Mouse (Mus musculus): ENCODE measurements around the gene Tshz2. TPM values are rescaled to one million over a fixed set of nuclear protein-coding genes. Genes with fewer than 3 reads are reported as not detected.

Gene Tshz2
- polyA plus RNA-seq, 1 experiment from 2014 or later: 1.0 TPM

DNA sequence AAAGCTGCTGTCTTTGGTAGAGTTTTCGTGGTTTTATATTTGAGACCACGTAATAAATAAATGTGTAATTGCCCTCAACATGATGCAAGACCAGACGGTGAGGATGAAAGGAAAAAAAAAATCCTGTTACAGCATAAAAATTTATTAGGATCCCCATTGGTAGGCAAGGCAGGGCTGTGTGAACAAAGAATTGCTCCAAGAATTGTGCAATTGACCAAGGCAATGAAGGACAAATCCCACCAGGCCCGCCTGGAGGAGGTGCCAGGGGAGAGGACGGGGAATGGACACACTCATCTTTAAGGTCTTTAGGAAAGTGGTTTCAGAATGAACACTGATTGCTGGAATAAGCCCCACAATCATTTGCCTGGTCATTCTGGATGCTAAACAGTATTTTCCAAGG lies 154.6 kb downstream of the Tshz2 start:
- ATAC-seq (ENCODE audit: low read depth): no peak
- no peak overlapping the region for H3K4me2 ChIP-seq (ENCODE audit: low read depth, low read length)
- WGBS (ENCODE audit: insufficient replicate concordance): 54% methylated on average over 5 of the region's 5 CpGs
- H3K27ac ChIP-seq (ENCODE audit: low read length): no peak overlapping the region
- no peak overlapping the region for H3K4me3 ChIP-seq (ENCODE audit: low read depth, low read length)
- no peaks in the 10 kb centered on the region; the same call in 1 of the 2 replicates for H3K4me1 ChIP-seq (ENCODE audit: control insufficient read depth, low read depth, low read length)
- no peak overlapping the region for H3K9ac ChIP-seq (ENCODE audit: low read depth, low read length)
- H3K36me3 ChIP-seq (ENCODE audit: control insufficient read depth, insufficient read depth): no peaks in the 10 kb centered on the region
- no peaks in the 10 kb centered on the region for H3K9me3 ChIP-seq (replicated peaks; ENCODE audit: control insufficient read depth, low read length)
- H3K27me3 ChIP-seq (ENCODE audit: control insufficient read depth, insufficient read depth, low read depth, low read length): no peaks in the 10 kb centered on the region

DNA sequence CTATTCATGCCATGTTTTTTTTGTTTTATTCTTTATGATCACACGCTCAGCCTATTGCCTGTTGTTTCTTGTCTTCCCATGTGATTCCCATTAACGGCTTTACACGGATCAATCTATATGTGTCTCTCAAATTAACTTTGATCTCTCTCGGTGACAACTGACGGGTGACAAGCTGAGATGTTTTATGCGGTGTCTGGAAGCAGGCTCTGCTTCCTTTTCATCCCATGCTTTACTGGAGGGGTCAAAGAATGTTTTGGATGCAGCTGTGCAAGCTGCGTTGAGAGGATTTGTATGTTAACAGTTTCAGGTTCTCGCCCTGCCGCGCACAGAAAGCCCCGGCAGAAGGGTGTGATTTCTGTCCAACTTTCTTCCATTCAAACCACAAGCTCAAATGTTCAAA lies 155.1 kb downstream of the Tshz2 start:
- Histone ChIP-seq H3K27ac (ENCODE audit: low read length) (no peak overlapping the region), H3K4me2 (ENCODE audit: low read depth, low read length) (no peak overlapping the region), H3K36me3 (ENCODE audit: control insufficient read depth, insufficient read depth) (no peaks in the 10 kb centered on the region), H3K9ac (ENCODE audit: low read depth, low read length) (no peak overlapping the region), H3K4me3 (ENCODE audit: low read depth, low read length) (no peak overlapping the region), H3K9me3 (replicated peaks; ENCODE audit: control insufficient read depth, low read length) (no peaks in the 10 kb centered on the region), H3K4me1 (ENCODE audit: control insufficient read depth, low read depth, low read length) (no peaks in the 10 kb centered on the region; the same call in 1 of the 2 replicates), H3K27me3 (ENCODE audit: control insufficient read depth, insufficient read depth, low read depth, low read length) (no peaks in the 10 kb centered on the region)
- no peak for ATAC-seq (ENCODE audit: low read depth)
- WGBS (ENCODE audit: insufficient replicate concordance): 64% methylated on average over 11 of the region's 11 CpGs

DNA sequence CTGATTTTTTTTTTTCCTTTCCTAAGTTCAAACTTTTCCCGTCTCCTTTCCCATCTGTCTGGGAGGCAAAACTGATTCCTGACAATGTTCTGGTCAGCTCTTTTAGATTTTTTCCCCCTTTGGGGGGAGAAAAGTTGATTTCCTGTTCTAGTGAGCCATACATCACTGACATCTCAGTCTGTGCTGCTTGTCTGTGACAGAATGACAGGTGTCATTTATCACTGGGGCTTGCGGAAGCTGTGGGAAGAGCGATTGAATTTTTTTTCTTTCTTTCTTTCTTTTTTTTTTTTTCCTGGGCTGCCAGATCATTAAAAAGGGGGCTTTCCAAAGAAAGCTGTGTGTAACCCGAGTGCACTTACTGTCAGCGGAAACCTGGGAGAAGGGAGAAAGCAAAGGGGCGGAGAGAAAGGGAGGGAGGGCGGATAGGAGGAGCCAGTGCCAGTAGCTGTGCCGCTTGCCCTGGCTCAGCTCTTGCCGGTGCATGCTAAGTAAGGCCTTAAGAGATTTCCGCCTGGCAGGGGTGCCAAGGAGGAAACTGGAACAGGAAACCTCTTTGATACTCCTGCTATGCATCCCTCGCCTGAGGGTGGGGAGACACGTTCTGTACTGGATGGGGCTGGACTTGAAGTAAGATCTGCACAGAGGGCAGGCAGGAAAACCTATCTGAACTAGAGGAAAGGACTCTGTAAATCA lies 157.8 kb downstream of the Tshz2 start:
- Histone ChIP-seq H3K4me2 (ENCODE audit: low read depth, low read length) (peak overlapping the region; percentile 35), H3K4me1 (ENCODE audit: control insufficient read depth, low read depth, low read length) (no peaks in the 10 kb centered on the region; the same call in 1 of the 2 replicates), H3K27ac (ENCODE audit: low read length) (no peak overlapping the region), H3K9me3 (replicated peaks; ENCODE audit: control insufficient read depth, low read length) (no peaks in the 10 kb centered on the region), H3K4me3 (ENCODE audit: low read depth, low read length) (peak overlapping the region; percentile 3; the same call in 1 of the 2 replicates), H3K27me3 (ENCODE audit: control insufficient read depth, insufficient read depth, low read depth, low read length) (no peaks in the 10 kb centered on the region), H3K9ac (ENCODE audit: low read depth, low read length) (no peak overlapping the region), H3K36me3 (ENCODE audit: control insufficient read depth, insufficient read depth) (no peaks in the 10 kb centered on the region)
- 4% methylated on average over 12 of the region's 12 CpGs for WGBS (ENCODE audit: insufficient replicate concordance)
- ATAC-seq (ENCODE audit: low read depth): peak; percentile 64; the same call in 1 of the 2 replicates

DNA sequence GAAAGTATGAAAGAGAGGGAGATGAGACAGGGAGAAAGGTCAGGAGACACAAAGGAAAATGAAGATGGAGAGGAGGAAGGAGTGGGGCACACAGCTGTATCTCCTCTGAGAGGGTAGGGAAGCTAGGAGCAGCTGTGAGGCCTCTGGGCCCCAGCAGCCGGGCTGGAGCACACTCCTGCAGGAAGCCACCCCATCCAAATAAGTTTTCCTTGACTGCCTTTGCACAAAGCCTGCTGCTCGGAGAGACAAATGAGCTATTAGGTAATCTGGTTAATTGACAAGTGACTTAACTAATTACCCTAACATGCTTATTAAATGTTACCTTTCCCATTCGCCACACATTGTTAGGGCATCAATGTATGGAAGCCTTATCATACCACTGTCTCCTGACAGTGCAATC lies 159.9 kb downstream of the Tshz2 start:
- no peak overlapping the region for H3K4me3 ChIP-seq (ENCODE audit: low read depth, low read length)
- H3K27me3 ChIP-seq (ENCODE audit: control insufficient read depth, insufficient read depth, low read depth, low read length): no peaks in the 10 kb centered on the region
- no peaks in the 10 kb centered on the region for H3K36me3 ChIP-seq (ENCODE audit: control insufficient read depth, insufficient read depth)
- no peak overlapping the region for H3K9ac ChIP-seq (ENCODE audit: low read depth, low read length)
- no peak for ATAC-seq (ENCODE audit: low read depth)
- H3K27ac ChIP-seq (ENCODE audit: low read length): no peak overlapping the region
- 43% methylated on average over 3 of the region's 3 CpGs for WGBS (ENCODE audit: insufficient replicate concordance)
- H3K4me1 ChIP-seq (ENCODE audit: control insufficient read depth, low read depth, low read length): no peaks in the 10 kb centered on the region; the same call in none of the 2 replicates
- H3K9me3 ChIP-seq (replicated peaks; ENCODE audit: control insufficient read depth, low read length): no peaks in the 10 kb centered on the region
- no peak overlapping the region for H3K4me2 ChIP-seq (ENCODE audit: low read depth, low read length)

DNA sequence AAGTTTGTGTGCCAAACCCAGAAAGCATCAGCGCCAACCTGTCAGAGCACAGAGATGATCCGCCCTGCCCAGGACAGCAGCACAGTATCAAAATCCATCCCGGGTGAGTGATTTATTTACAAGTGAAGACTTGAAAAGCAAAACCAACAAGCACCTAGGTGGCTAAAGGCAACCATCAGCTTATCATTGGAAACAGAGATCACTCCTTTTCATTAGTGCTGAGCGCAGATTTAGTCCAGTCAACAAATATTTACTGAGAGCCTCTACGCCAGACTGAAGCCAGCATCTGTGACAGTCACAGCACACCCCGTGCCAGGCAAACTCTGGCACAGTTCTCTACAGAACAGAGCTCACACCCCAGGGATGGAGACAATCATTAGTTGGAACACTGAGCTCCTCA lies 169.4 kb downstream of the Tshz2 start:
- no peaks in the 10 kb centered on the region for H3K9me3 ChIP-seq (replicated peaks; ENCODE audit: control insufficient read depth, low read length)

DNA sequence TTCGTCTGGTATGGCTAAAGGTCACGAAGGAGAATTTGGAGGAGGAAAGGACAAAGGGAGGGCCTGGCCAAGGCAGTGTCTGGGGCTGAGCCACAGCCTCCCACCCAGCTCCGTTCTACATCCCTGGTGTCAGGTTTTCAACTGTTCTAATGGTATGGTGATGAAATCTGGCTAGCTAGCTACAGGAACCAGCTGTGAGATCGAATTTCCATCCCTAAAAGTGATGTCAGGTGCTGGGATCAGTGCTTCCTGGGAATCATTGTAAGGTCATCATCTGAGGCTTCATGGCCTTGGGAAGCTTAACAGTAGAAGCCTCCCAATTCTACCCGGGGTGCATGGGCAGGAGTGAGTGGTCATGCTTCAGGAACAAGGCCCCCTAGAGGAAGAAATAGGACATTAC lies 171.6 kb downstream of the Tshz2 start:
- no peaks in the 10 kb centered on the region for H3K36me3 ChIP-seq (ENCODE audit: control insufficient read depth, insufficient read depth)
- H3K4me2 ChIP-seq (ENCODE audit: low read depth, low read length): no peak overlapping the region
- no peak overlapping the region for H3K9ac ChIP-seq (ENCODE audit: low read depth, low read length)
- 52% methylated on average over 5 of the region's 5 CpGs for WGBS (ENCODE audit: insufficient replicate concordance)
- ATAC-seq (ENCODE audit: low read depth): no peak
- H3K9me3 ChIP-seq (replicated peaks; ENCODE audit: control insufficient read depth, low read length): no peaks in the 10 kb centered on the region
- H3K4me3 ChIP-seq (ENCODE audit: low read depth, low read length): no peak overlapping the region
- H3K4me1 ChIP-seq (ENCODE audit: control insufficient read depth, low read depth, low read length): no peaks in the 10 kb centered on the region
- no peak overlapping the region for H3K27ac ChIP-seq (ENCODE audit: low read length)
- no peaks in the 10 kb centered on the region for H3K27me3 ChIP-seq (ENCODE audit: control insufficient read depth, insufficient read depth, low read depth, low read length)

More for the DNA sequence above, 169.4 kb downstream of the Tshz2 start:
- WGBS (ENCODE audit: insufficient replicate concordance): 66% methylated on average over 6 of the region's 6 CpGs
- H3K27ac ChIP-seq (ENCODE audit: low read length): no peak overlapping the region
- H3K27me3 ChIP-seq (ENCODE audit: control insufficient read depth, insufficient read depth, low read depth, low read length): no peaks in the 10 kb centered on the region
- H3K36me3 ChIP-seq (ENCODE audit: control insufficient read depth, insufficient read depth): no peaks in the 10 kb centered on the region
- H3K4me1 ChIP-seq (ENCODE audit: control insufficient read depth, low read depth, low read length): no peaks in the 10 kb centered on the region
- no peak overlapping the region for H3K9ac ChIP-seq (ENCODE audit: low read depth, low read length)
- no peak overlapping the region for H3K4me3 ChIP-seq (ENCODE audit: low read depth, low read length)
- no peak overlapping the region for H3K4me2 ChIP-seq (ENCODE audit: low read depth, low read length)
- ATAC-seq (ENCODE audit: low read depth): no peak

DNA sequence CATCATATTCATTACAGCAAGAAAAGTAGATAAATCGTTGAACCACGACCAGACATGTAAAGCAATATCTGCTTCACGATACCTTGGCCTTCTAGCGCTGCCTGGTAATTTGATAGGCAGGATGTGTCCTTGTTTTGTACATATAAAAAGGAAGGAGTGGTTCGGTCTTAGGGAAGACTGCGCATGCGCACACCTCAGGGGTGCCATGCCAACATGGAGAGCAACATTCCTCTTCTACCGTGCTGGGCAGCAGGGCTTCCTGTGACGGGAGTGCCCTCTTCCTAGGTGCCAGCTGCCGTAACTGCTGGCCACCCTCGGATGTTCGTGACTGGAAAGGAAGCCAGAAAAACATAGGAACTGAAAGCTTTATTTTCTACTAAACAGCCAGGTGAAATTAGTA lies 172.7 kb downstream of the Tshz2 start:
- no peaks in the 10 kb centered on the region for H3K4me1 ChIP-seq (ENCODE audit: control insufficient read depth, low read depth, low read length)
- no peak overlapping the region for H3K27ac ChIP-seq (ENCODE audit: low read length)
- WGBS (ENCODE audit: insufficient replicate concordance): 76% methylated on average over 12 of the region's 12 CpGs

DNA sequence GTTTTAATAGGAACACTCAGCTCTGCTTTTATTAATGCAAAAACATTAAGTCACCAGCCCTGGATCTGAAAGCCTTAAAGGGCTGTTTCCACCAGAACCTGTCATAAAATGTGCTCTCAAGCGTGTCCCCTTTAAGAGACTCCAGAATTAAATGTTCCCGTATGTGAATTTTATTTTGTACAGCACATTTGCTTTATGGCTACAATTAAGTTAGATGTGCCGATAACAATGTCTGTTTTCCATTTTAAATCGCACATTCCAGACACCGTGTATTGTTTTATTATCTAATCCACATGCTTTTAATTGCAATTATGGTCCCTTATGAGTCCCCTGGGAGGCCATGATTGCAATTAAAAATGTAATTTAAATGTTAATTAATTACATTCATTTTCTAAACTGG lies 178.8 kb downstream of the Tshz2 start:
- Histone ChIP-seq H3K4me1 (ENCODE audit: control insufficient read depth, low read depth, low read length) (no peaks in the 10 kb centered on the region), H3K9me3 (replicated peaks; ENCODE audit: control insufficient read depth, low read length) (no peaks in the 10 kb centered on the region), H3K4me3 (ENCODE audit: low read depth, low read length) (no peak overlapping the region), H3K36me3 (ENCODE audit: control insufficient read depth, insufficient read depth) (no peaks in the 10 kb centered on the region), H3K27ac (ENCODE audit: low read length) (no peak overlapping the region), H3K9ac (ENCODE audit: low read depth, low read length) (no peak overlapping the region), H3K27me3 (ENCODE audit: control insufficient read depth, insufficient read depth, low read depth, low read length) (no peaks in the 10 kb centered on the region), H3K4me2 (ENCODE audit: low read depth, low read length) (no peak overlapping the region)
- no peak for ATAC-seq (ENCODE audit: low read depth)
- WGBS (ENCODE audit: insufficient replicate concordance): 69% methylated on average over 5 of the region's 5 CpGs

More for the DNA sequence above, 172.7 kb downstream of the Tshz2 start:
- ATAC-seq (ENCODE audit: low read depth): no peak
- Histone ChIP-seq H3K4me3 (ENCODE audit: low read depth, low read length) (no peak overlapping the region), H3K9ac (ENCODE audit: low read depth, low read length) (no peak overlapping the region), H3K9me3 (replicated peaks; ENCODE audit: control insufficient read depth, low read length) (no peaks in the 10 kb centered on the region), H3K27me3 (ENCODE audit: control insufficient read depth, insufficient read depth, low read depth, low read length) (no peaks in the 10 kb centered on the region), H3K36me3 (ENCODE audit: control insufficient read depth, insufficient read depth) (no peaks in the 10 kb centered on the region), H3K4me2 (ENCODE audit: low read depth, low read length) (no peak overlapping the region)

DNA sequence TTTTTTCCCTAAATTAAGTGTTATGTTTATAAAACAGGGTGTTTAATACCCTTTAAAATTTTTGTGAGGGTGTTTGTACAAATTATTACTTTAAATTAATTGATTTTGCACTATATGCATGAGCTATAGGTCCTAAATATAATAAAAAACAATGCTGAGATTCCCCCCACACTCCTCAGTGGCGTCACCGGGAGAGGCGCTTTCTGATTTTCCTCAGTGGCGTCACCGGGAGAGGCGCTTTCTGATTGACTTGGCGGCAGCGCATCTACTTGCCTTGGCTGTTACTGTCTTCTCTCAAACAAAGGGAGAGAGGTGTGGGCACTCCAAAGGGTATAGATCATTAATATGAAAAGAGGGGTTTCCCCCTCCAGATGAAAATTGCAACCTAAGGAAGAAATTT lies 179.2 kb downstream of the Tshz2 start:
- H3K27ac ChIP-seq (ENCODE audit: low read length): no peak overlapping the region
- H3K4me3 ChIP-seq (ENCODE audit: low read depth, low read length): no peak overlapping the region
- no peak for ATAC-seq (ENCODE audit: low read depth)
- no peak overlapping the region for H3K4me2 ChIP-seq (ENCODE audit: low read depth, low read length)
- H3K4me1 ChIP-seq (ENCODE audit: control insufficient read depth, low read depth, low read length): no peaks in the 10 kb centered on the region
- H3K9ac ChIP-seq (ENCODE audit: low read depth, low read length): no peak overlapping the region
- H3K27me3 ChIP-seq (ENCODE audit: control insufficient read depth, insufficient read depth, low read depth, low read length): no peaks in the 10 kb centered on the region
- no peaks in the 10 kb centered on the region for H3K9me3 ChIP-seq (replicated peaks; ENCODE audit: control insufficient read depth, low read length)
- H3K36me3 ChIP-seq (ENCODE audit: control insufficient read depth, insufficient read depth): no peaks in the 10 kb centered on the region
- WGBS (ENCODE audit: insufficient replicate concordance): 87% methylated on average over 8 of the region's 8 CpGs

All from liver, embryonic 16.5 days (tissue).